Mouse (Mus musculus) stomach, embryonic 14.5 days (tissue): ENCODE measurements around the gene Triobp. TPM values are rescaled to one million over a fixed set of nuclear protein-coding genes. Genes with fewer than 3 reads are reported as not detected.

Source experiments
- ATAC-seq: fragments of 200-750 bp; cut with Nextera tagmentation; 2 replicates; pipeline ENCODE4 v1.8.0; 2017; ENCODE audit warnings: low read depth, moderate TSS enrichment; ENCODE audit not compliant: insufficient number of reproducible peaks, insufficient read depth, low FRiP score
- H3K27ac ChIP-seq: fragments of 300-500 bp; sonication (generic); 2 replicates; pipeline ENCODE4 v1.5.1; 2014; ENCODE audit warnings: mild to moderate bottlenecking, low read length, moderate library complexity, mixed read lengths
- H3K27me3 ChIP-seq: fragments of 300-500 bp; sonication (generic); 2 replicates; pipeline ENCODE4 v1.6.1; 2014; ENCODE audit warnings: low read length, control low read depth, mixed read lengths; ENCODE audit not compliant: control insufficient read depth, insufficient read depth
- H3K36me3 ChIP-seq: fragments of 300-500 bp; sonication (generic); 2 replicates; pipeline ENCODE4 v1.6.1; 2014; ENCODE audit warnings: mild to moderate bottlenecking, control low read depth, low read length, moderate library complexity, mixed read lengths; ENCODE audit not compliant: control insufficient read depth, insufficient read depth
- H3K4me1 ChIP-seq: fragments of 300-500 bp; sonication (generic); 2 replicates; pipeline ENCODE4 v1.6.1; 2014; ENCODE audit warnings: low read length, control low read depth, mixed read lengths; ENCODE audit not compliant: control insufficient read depth, insufficient read depth
- H3K4me2 ChIP-seq: fragments of 300-500 bp; sonication (generic); replicated peaks from 2 replicates; pipeline ENCODE4 v1.6.1; 2014; ENCODE audit warnings: low read depth, low read length, control low read depth
- H3K4me3 ChIP-seq: fragments of 300-500 bp; sonication (generic); 2 replicates; pipeline ENCODE4 v1.5.1; 2014; ENCODE audit warnings: low read depth, low read length, control low read depth
- H3K9ac ChIP-seq: fragments of 300-500 bp; sonication (generic); replicated peaks from 2 replicates; pipeline ENCODE4 v1.6.1; 2014; ENCODE audit warnings: low read depth, mild to moderate bottlenecking, control low read depth, low read length, moderate library complexity, mixed read lengths
- H3K9me3 ChIP-seq: fragments of 300-500 bp; sonication (generic); 2 replicates; pipeline ENCODE4 v1.6.1; 2016; ENCODE audit warnings: low read depth, low read length, control low read depth; ENCODE audit not compliant: control insufficient read depth
- WGBS: fragments of 180-500 bp; shearing (Covaris S2); extraction: QIAGEN DNeasy Blood & Tissue Kit; methylation state at CpG from one replicate; pipeline ENCODE4 v1.1.7; 2014; 5-methylcytosine and 5-hydroxymethylcytosine counted together
- polyA plus RNA-seq: library from polyadenylated mRNA; unstranded; fragments of >200 nt; fragmentation: Nextera tagmentation; extraction: Ambion mirVana; gene quantifications from 2 replicates; pipeline ENCODE4 v1.2.1, GENCODE M21; 2014

Gene Triobp
- polyA plus RNA-seq, 1 experiment from 2014 or later, result 50.2 TPM

DNA sequence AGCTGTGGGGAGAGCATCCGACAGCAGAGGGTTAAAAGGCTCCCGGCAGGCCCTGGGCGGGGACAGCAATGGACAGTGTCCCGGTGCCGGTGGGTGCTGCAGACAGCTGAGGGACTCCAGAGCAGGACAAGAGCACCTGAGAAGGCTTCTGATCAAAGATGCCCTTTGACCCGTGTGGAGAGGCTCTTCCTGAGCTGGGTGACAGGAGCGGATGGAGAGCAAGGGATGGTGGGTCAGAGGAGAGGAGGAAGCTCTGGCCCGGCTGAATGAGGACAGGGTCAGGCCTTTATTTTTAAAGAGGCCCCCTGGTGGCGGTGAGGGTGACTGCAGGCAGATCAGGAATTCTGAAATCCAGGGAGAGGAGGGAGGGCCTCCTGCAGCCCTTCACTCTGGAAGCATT is 4.9 kb upstream of the Triobp start:
- Histone ChIP-seq H3K4me2 (peak overlapping the region; percentile 45), H3K27ac (no peak overlapping the region), H3K9me3 (no peaks in the 10 kb centered on the region), H3K9ac (peak overlapping the region; percentile 46), H3K27me3 (no peaks in the 10 kb centered on the region), H3K36me3 (peaks cover 35% of the 10 kb centered on the region), H3K4me1 (peaks cover 3% of the 10 kb centered on the region; the same call in 1 of the 2 replicates), H3K4me3 (peak overlapping the region; percentile 31)
- WGBS, result 2% methylated on average over 9 of the region's 9 CpGs
- peak; percentile 59; the same call in 1 of the 2 replicates for ATAC-seq

DNA sequence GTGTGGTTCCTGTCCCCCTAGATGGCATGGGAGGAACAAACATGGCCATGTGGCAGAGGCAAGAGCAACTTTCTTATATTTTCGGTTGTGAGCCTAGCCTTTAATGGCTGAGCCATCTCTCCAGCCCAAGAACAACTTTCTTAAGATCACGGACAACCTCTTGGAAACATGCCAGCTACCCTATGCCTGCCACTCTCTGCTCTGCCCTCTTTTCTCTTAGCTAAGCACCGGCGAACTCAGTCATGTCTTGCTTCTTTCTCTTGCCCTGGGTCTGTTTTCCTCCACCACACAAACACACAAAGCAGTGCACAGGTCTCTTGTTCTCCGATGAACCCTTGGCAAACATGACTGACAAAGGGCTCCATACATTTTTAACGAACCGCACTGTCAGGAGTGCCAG is 1.3 kb upstream of the Triobp start:
- H3K9me3 ChIP-seq, result no peaks in the 10 kb centered on the region
- no peak overlapping the region for H3K4me3 ChIP-seq
- H3K4me2 ChIP-seq, result no peak overlapping the region
- ATAC-seq, result no peak
- no peaks in the 10 kb centered on the region for H3K27me3 ChIP-seq
- 73% methylated on average over 7 of the region's 7 CpGs for WGBS
- H3K4me1 ChIP-seq, result peaks cover 10% of the 10 kb centered on the region; the same call in 1 of the 2 replicates
- H3K36me3 ChIP-seq, result peaks cover 3% of the 10 kb centered on the region
- H3K9ac ChIP-seq, result no peak overlapping the region
- H3K27ac ChIP-seq, result no peak overlapping the region

DNA sequence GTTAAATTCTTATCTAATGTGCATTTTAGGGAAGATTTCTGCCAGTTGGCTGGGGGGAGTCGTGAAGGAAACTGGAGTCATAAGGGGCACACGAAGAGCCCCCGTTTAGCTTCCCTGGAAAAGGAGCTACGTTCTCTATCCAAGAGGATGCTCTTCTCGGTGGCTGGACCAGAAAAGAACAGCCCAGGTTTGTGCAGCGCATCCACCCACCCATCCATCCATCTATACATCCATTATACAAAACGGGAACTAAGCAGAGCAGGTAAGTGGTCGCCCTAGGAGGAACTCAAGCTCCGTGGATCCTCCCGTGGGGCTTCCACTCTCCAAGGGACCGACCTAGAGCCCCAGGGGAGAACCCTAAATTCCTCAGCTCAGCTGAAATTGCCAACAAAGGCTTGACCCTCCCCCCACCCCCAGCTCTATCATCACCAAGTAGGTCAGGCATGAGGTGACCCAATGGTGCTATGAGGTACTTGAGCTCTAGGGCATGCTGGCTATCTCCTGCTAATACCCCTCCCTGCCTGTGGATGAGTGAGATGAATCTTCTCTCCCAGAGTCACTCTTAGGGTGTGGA is 715 bp downstream of the Triobp start:
- Histone ChIP-seq H3K4me1 (peaks cover 10% of the 10 kb centered on the region; the same call in 1 of the 2 replicates), H3K4me3 (peak overlapping the region; percentile 39), H3K4me2 (peak overlapping the region; percentile 72), H3K9ac (peak overlapping the region; percentile 18; the same call in 1 of the 2 replicates), H3K27me3 (no peaks in the 10 kb centered on the region), H3K27ac (no peak overlapping the region), H3K9me3 (no peaks in the 10 kb centered on the region), H3K36me3 (no peaks in the 10 kb centered on the region)
- WGBS, result 9% methylated on average over 11 of the region's 11 CpGs
- no peak for ATAC-seq

DNA sequence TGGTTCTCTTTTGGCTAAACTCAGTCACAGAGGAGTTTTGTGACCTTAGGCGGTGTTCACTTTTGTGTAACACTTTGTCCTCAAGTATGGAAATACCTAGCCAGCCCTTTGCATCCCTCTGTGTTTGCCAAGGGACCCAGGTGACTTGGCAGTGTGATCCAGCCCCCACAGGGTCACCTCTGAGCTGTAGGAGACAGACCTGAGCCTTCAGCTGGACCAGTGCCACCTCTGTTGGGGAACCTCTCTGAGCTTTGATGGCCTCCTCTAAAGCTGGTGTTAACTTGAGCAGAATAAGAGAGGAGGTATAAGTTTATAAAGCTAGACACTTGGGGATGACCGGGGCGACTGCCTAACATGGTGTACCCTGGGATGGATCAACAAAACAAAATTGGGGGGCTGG is 1.4 kb downstream of the Triobp start:
- H3K9ac ChIP-seq, result no peak overlapping the region
- H3K27me3 ChIP-seq, result no peaks in the 10 kb centered on the region
- no peaks in the 10 kb centered on the region for H3K36me3 ChIP-seq
- 93% methylated on average over 3 of the region's 3 CpGs for WGBS
- H3K4me1 ChIP-seq, result peaks cover 10% of the 10 kb centered on the region; the same call in 1 of the 2 replicates
- no peak overlapping the region for H3K4me2 ChIP-seq
- no peak overlapping the region for H3K4me3 ChIP-seq
- no peaks in the 10 kb centered on the region for H3K9me3 ChIP-seq
- no peak overlapping the region for H3K27ac ChIP-seq
- no peak for ATAC-seq

DNA sequence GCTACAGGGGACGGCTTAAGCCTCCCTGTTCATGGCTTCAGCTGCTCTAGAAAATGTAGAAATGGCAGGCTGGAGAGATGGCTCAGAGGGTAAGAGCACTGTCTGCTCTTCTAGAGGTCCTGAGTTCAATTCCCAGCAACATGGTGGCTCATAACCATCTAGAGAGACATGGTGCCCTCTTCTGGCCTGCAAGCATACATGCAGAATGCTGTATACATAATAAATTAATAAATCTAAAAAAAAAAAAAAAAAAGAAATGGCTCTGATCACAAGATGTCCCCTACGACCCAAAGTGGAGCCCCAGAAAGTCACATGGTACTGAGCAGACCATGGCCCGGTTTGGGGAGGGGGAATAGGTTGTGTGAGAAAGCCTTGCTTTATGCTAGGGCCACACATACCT is 8.1 kb downstream of the Triobp start:
- H3K36me3 ChIP-seq, result no peaks in the 10 kb centered on the region
- H3K4me1 ChIP-seq, result no peaks in the 10 kb centered on the region; the same call in 1 of the 2 replicates

DNA sequence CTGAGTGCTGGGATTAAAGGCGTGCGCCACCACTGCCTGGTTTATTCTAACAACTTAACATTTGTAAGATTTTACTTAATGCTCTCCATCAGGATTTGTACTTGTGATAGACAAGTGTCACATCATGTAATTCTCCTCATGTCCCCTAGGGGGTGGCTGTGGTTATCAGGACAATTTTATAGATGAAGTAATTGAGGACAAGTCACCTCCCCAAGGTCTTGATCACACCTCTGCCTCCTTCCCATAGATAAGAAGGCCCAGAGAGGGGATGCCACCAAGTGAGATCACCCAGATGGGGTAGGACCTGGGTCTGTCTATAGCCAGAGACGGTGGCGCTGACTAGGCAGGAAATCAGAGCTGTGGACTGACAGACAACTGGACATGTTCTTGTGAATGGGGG is 8.8 kb downstream of the Triobp start:
- ATAC-seq, result no peak
- WGBS, result 75% methylated on average over 4 of the region's 4 CpGs
- Histone ChIP-seq H3K4me3 (no peak overlapping the region), H3K4me1 (no peaks in the 10 kb centered on the region; the same call in 1 of the 2 replicates), H3K9me3 (no peaks in the 10 kb centered on the region), H3K9ac (no peak overlapping the region), H3K27ac (no peak overlapping the region), H3K36me3 (no peaks in the 10 kb centered on the region), H3K27me3 (no peaks in the 10 kb centered on the region), H3K4me2 (no peak overlapping the region)

More for the DNA sequence above, 8.1 kb downstream of the Triobp start:
- no peak for ATAC-seq
- H3K9ac ChIP-seq, result no peak overlapping the region
- no peak overlapping the region for H3K27ac ChIP-seq
- 73% methylated on average over 3 of the region's 3 CpGs for WGBS
- H3K27me3 ChIP-seq, result no peaks in the 10 kb centered on the region
- H3K9me3 ChIP-seq, result no peaks in the 10 kb centered on the region
- no peak overlapping the region for H3K4me2 ChIP-seq
- no peak overlapping the region for H3K4me3 ChIP-seq

DNA sequence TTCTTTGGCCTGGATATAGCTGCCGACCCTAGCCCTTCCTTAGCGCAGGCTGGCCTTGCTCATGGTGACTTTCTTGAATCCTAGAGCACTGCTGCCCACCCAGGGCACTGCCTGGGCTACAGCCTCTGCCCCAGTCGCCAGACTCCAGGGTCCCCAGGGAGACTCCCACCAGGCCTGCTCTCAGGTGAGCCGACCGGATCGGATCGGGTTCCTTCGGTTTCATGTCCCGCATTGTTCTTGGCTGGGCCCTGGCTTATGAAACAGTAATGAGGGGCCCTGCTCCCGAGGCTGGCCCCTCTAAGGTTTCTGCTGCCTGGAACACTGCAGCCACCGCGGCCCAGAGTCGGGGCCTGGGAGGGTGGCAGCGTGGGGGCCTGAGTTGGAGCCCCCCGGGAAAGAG is 9.5 kb downstream of the Triobp start:
- no peaks in the 10 kb centered on the region for H3K9me3 ChIP-seq
- no peaks in the 10 kb centered on the region; the same call in 1 of the 2 replicates for H3K4me1 ChIP-seq
- WGBS, result 41% methylated on average over 15 of the region's 15 CpGs
- H3K27ac ChIP-seq, result no peak overlapping the region
- H3K4me2 ChIP-seq, result no peak overlapping the region
- H3K27me3 ChIP-seq, result no peaks in the 10 kb centered on the region
- no peak overlapping the region for H3K4me3 ChIP-seq
- H3K9ac ChIP-seq, result no peak overlapping the region
- H3K36me3 ChIP-seq, result no peaks in the 10 kb centered on the region
- no peak for ATAC-seq

DNA sequence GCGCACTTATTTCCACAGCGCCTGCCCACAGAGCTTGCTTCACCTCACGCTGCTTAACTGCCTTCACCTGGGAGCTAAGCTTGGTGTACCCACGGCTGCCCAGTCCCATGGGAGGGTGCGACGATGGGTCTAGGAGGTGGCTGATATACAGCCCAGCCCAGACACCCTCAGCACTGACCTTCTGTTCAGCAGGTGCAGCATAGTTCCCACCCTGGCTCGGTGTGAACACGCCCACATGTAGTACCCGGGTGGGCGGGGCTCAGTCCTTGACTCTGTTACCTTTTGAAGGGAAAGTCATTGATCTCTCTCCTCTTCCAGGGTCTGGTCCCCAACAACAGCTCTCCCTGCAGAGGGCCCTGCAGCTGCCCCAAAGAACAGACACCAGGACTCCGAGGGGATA is 12.0 kb downstream of the Triobp start:
- 73% methylated on average over 11 of the region's 11 CpGs for WGBS
- 0 out of 2 replicates have a peak, but pooled peaks have one; percentile 29 for ATAC-seq

DNA sequence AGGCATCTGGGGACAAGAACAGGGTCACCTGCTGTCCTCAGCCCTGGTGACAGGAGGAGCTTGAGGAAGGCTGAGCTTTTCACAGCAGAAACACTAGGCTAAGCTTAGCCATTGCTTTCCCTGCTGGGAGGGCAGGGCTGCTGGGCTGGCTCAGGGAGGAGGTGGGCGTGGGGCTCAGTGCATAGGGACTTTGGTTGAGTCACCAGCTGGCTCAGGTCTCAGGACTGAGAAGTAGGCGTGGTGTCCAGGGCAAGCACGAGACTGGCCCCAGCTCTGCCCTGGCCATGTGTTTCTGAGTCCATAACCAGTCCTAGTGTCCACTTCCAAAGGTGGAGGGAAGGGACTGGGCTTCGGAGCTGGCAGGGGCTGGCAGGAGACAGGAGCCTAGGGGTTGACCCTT is 12.6 kb downstream of the Triobp start:
- no peak overlapping the region for H3K4me3 ChIP-seq
- H3K4me1 ChIP-seq, result peaks cover 6% of the 10 kb centered on the region; the same call in 1 of the 2 replicates
- no peak overlapping the region for H3K9ac ChIP-seq
- 0 out of 2 replicates have a peak, but pooled peaks have one; percentile 50 for ATAC-seq
- 65% methylated on average over 4 of the region's 4 CpGs for WGBS
- H3K9me3 ChIP-seq, result no peaks in the 10 kb centered on the region
- H3K27me3 ChIP-seq, result no peaks in the 10 kb centered on the region
- no peak overlapping the region for H3K27ac ChIP-seq
- no peaks in the 10 kb centered on the region for H3K36me3 ChIP-seq
- H3K4me2 ChIP-seq, result no peak overlapping the region

More for the DNA sequence above, 12.0 kb downstream of the Triobp start:
- no peaks in the 10 kb centered on the region for H3K36me3 ChIP-seq
- H3K27me3 ChIP-seq, result no peaks in the 10 kb centered on the region
- peaks cover 6% of the 10 kb centered on the region; the same call in 1 of the 2 replicates for H3K4me1 ChIP-seq
- H3K9ac ChIP-seq, result no peak overlapping the region
- H3K4me3 ChIP-seq, result no peak overlapping the region
- H3K9me3 ChIP-seq, result no peaks in the 10 kb centered on the region
- H3K4me2 ChIP-seq, result no peak overlapping the region
- H3K27ac ChIP-seq, result no peak overlapping the region
